Mouse (Mus musculus) limb, embryonic 15.5 days (tissue): Measurements from ENCODE around the gene Ccdc162. TPM values are rescaled to one million over a fixed set of nuclear protein-coding genes. Genes with fewer than 3 reads are reported as not detected.

Source experiments
- ATAC-seq: fragments of 200-750 bp; cut with Nextera tagmentation; 2 replicates; pipeline ENCODE4 v1.8.0; 2017; ENCODE audit warnings: low read depth, moderate TSS enrichment; ENCODE audit not compliant: insufficient number of reproducible peaks, low FRiP score, low TSS enrichment
- H3K27ac ChIP-seq: fragments of 300-500 bp; sonication (generic); 2 replicates; pipeline ENCODE4 v1.5.1; 2015; ENCODE audit warnings: moderate library complexity, mild to moderate bottlenecking, inconsistent platforms
- H3K27me3 ChIP-seq: fragments of 300-500 bp; sonication (generic); 2 replicates; pipeline ENCODE4 v1.6.1; 2015; ENCODE audit warnings: inconsistent platforms
- H3K36me3 ChIP-seq: fragments of 300-500 bp; sonication (generic); 2 replicates; pipeline ENCODE4 v1.6.1; 2015; ENCODE audit warnings: inconsistent platforms
- H3K4me1 ChIP-seq: fragments of 300-500 bp; sonication (generic); 2 replicates; pipeline ENCODE4 v1.6.1; 2015; ENCODE audit warnings: inconsistent platforms
- H3K4me2 ChIP-seq: fragments of 300-500 bp; sonication (generic); 2 replicates; pipeline ENCODE4 v1.6.1; 2015; ENCODE audit warnings: mild to moderate bottlenecking, inconsistent platforms
- H3K4me3 ChIP-seq: fragments of 300-500 bp; sonication (generic); 2 replicates; pipeline ENCODE4 v1.5.1; 2015; ENCODE audit warnings: mild to moderate bottlenecking, inconsistent platforms
- H3K9ac ChIP-seq: fragments of 300-500 bp; sonication (generic); 2 replicates; pipeline ENCODE4 v1.6.1; 2015; ENCODE audit warnings: inconsistent platforms
- H3K9me3 ChIP-seq: fragments of 300-500 bp; sonication (generic); 2 replicates; pipeline ENCODE4 v1.6.1; 2016; ENCODE audit warnings: inconsistent platforms
- WGBS: fragments of 180-500 bp; shearing (Covaris S2); methylation state at CpG from one replicate; pipeline ENCODE4 v1.1.7; 2015; 5-methylcytosine and 5-hydroxymethylcytosine counted together
- polyA plus RNA-seq: library from polyadenylated mRNA; unstranded; fragments of >200 nt; fragmentation: Nextera tagmentation; extraction: Ambion mirVana; gene quantifications from 2 replicates; pipeline ENCODE4 v1.2.1, GENCODE M21; 2015

The Ccdc162 gene
- polyA plus RNA-seq, 1 experiment from 2014 or later, result 1.3 TPM

DNA sequence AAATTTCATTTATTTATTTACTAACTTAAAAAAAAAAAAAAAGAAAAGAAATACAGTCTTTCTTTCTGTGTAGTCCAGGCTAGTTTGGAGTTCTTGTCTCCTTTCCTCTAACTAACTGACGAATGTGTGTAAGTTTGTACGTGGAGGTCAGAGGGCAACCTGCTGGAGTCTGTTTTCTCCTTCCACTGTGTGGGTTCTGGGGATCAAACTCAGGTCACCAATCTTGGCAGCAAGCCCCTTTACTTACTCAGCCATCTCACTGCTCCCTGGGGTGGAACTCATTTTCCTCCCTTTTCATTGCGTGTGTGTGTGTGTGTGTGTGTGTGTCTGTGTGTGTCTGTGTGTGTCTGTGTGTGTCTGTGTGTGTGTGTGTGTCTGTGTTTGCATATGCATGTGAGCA, 148.1 kb downstream of the Ccdc162 start:
- H3K4me2 ChIP-seq, result no peak overlapping the region
- no peaks in the 10 kb centered on the region for H3K9me3 ChIP-seq
- WGBS, result 38% methylated on average over 3 of the region's 3 CpGs
- no peak overlapping the region for H3K27ac ChIP-seq
- H3K4me1 ChIP-seq, result peaks cover 15% of the 10 kb centered on the region
- H3K4me3 ChIP-seq, result no peak overlapping the region
- no peak for ATAC-seq
- H3K36me3 ChIP-seq, result no peaks in the 10 kb centered on the region
- H3K9ac ChIP-seq, result no peak overlapping the region
- no peaks in the 10 kb centered on the region for H3K27me3 ChIP-seq

DNA sequence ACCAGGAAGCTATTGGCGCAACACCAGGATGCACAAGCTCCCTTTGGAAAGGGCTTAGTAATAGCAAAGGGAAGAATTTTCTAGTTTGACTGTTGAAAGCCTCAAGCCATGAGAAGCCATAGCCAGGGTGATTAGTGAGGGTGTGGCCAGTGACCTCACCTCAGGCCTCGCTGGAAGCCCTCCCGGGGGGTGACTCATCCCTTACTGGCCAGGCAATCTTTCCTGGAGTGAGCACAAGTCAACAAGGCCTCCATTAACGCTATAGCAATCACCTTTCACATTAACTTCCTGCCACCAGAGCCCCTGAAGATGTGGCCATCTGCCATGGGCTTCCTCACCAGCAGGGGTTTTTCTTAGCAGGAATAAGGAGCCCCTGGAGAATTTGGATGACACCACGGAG, 151.3 kb downstream of the Ccdc162 start:
- Histone ChIP-seq H3K4me2 (no peak overlapping the region), H3K9me3 (no peaks in the 10 kb centered on the region), H3K9ac (no peak overlapping the region), H3K4me1 (peaks cover 7% of the 10 kb centered on the region; the same call in 1 of the 2 replicates), H3K36me3 (no peaks in the 10 kb centered on the region), H3K4me3 (no peak overlapping the region), H3K27me3 (no peaks in the 10 kb centered on the region), H3K27ac (no peak overlapping the region)
- WGBS, result 34% methylated on average over 5 of the region's 5 CpGs
- no peak for ATAC-seq

DNA sequence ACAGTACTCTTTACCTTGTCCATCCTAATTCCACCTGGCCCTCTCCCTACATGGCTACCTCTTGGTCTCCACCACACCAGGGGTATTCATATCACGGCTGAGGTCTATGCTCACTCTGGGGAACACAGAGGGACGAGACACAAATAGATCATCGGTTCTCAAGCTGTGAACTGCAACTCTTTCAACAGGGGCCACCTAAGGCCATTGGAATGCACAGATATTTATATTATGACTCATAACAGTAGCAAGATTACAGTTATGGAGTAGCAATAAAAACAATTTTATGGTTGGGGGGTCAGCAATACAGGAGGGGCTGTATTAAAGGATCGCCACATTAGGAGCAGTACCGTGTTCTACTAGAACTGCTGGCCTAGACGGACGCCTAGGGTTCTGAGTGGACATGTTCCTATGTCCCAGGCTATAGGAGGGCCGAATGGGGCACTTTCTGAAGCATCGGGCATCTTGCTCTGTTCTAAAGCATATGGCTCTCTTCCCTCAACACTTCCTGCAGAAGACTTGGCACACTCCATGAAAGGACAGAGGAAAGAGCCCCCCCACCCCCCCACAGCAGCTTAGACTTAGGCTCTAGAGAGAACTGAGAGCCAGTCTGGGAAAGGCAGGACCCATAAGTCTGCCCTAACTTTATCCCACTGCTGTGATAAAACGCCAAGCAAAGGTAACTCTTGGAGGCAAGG, 154.6 kb downstream of the Ccdc162 start:
- H3K27ac ChIP-seq, result no peak overlapping the region
- no peaks in the 10 kb centered on the region for H3K9me3 ChIP-seq
- H3K4me3 ChIP-seq, result no peak overlapping the region
- H3K27me3 ChIP-seq, result no peaks in the 10 kb centered on the region
- H3K4me1 ChIP-seq, result peaks cover 7% of the 10 kb centered on the region; the same call in 1 of the 2 replicates
- no peaks in the 10 kb centered on the region for H3K36me3 ChIP-seq
- no peak overlapping the region for H3K9ac ChIP-seq
- 84% methylated on average over 10 of the region's 10 CpGs for WGBS
- ATAC-seq, result no peak
- no peak overlapping the region for H3K4me2 ChIP-seq

GRCm38 (mm10) chr10:41558401-41558800, 158.0 kb downstream of the Ccdc162 start:
- no peak for ATAC-seq
- H3K27ac ChIP-seq, result no peak overlapping the region
- WGBS, result 91% methylated on average over 1 of the region's 1 CpGs
- no peaks in the 10 kb centered on the region for H3K36me3 ChIP-seq
- no peaks in the 10 kb centered on the region for H3K9me3 ChIP-seq
- H3K4me2 ChIP-seq, result no peak overlapping the region
- no peak overlapping the region for H3K9ac ChIP-seq
- H3K27me3 ChIP-seq, result no peaks in the 10 kb centered on the region
- no peak overlapping the region for H3K4me3 ChIP-seq
- peaks cover 13% of the 10 kb centered on the region for H3K4me1 ChIP-seq

GRCm38 (mm10) chr10:41555081-41555480, 161.4 kb downstream of the Ccdc162 start:
- WGBS, result 72% methylated on average over 3 of the region's 3 CpGs
- H3K4me1 ChIP-seq, result peaks cover 34% of the 10 kb centered on the region
- H3K4me3 ChIP-seq, result no peak overlapping the region
- H3K36me3 ChIP-seq, result no peaks in the 10 kb centered on the region
- H3K27me3 ChIP-seq, result no peaks in the 10 kb centered on the region
- H3K27ac ChIP-seq, result no peak overlapping the region
- ATAC-seq, result no peak
- no peak overlapping the region for H3K9ac ChIP-seq
- no peak overlapping the region for H3K4me2 ChIP-seq
- H3K9me3 ChIP-seq, result no peaks in the 10 kb centered on the region

DNA sequence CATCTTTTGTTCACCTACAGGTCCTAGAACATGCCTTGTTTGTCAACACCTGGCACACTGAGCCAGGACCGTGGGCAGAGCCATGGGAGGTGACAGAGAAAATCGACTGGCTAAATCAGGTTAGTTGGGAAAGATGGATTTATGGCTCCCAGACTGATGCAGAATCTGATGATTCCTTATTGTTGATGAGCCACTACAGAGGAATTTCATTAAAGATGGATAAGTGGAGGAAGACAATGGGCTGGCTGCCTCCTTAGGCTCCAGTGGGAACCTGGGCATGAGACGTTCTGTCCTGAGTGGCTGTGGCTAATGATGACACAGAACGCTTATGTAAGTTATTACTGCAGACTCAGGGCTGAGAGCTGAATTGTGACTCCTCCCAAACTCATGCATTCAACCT, 162.7 kb downstream of the Ccdc162 start:
- Histone ChIP-seq H3K36me3 (no peaks in the 10 kb centered on the region), H3K4me3 (no peak overlapping the region), H3K27me3 (no peaks in the 10 kb centered on the region), H3K4me1 (peaks cover 34% of the 10 kb centered on the region), H3K27ac (peak overlapping the region; percentile 78), H3K9me3 (0 out of 2 replicates have a peak, but pooled peaks cover 4% of the 10 kb centered on the region), H3K9ac (no peak overlapping the region), H3K4me2 (no peak overlapping the region)
- no peak for ATAC-seq
- 56% methylated on average over 4 of the region's 4 CpGs for WGBS

DNA sequence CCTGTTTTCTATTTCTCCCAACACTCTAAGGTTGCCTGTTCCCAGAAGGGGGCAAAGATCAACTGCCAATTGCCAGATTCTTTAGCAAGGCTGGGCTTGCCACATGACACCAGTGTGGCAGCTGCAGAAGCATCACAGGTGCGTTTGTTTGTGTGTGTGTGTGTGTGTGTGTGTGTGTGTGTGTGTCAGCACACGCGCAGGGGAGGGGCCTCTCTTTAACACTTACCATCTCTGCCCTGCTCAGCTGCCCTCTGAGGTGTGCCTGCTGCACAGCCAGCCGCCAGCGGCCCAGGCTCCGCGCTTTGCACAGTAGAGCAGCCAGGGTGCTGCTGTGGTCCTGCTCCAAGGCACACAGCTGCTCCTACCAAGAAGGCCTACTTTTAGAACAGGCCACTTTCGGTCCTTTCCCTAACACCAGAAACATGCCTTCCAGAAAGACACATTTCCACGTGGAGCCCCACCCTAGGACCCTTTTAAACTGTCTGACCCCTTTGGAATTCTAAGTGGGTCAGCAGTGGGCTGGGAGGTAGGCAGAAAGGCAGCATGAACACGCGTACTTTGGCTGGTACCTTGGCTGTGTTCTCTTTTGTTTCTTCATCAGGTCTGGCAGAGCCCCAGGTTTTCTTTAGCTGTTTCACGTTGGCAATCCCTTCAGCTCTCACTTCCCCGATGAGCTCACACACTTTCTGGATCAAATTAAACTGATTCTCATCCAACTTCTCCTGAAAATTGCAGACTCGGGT, 163.4 kb downstream of the Ccdc162 start:
- Histone ChIP-seq H3K27ac (peak overlapping the region; percentile 78), H3K4me3 (no peak overlapping the region), H3K4me1 (peaks cover 34% of the 10 kb centered on the region), H3K9ac (no peak overlapping the region), H3K36me3 (no peaks in the 10 kb centered on the region), H3K27me3 (no peaks in the 10 kb centered on the region), H3K4me2 (no peak overlapping the region), H3K9me3 (0 out of 2 replicates have a peak, but pooled peaks cover 4% of the 10 kb centered on the region)
- peak; percentile 71; the same call in 1 of the 2 replicates for ATAC-seq
- 23% methylated on average over 14 of the region's 14 CpGs for WGBS

DNA sequence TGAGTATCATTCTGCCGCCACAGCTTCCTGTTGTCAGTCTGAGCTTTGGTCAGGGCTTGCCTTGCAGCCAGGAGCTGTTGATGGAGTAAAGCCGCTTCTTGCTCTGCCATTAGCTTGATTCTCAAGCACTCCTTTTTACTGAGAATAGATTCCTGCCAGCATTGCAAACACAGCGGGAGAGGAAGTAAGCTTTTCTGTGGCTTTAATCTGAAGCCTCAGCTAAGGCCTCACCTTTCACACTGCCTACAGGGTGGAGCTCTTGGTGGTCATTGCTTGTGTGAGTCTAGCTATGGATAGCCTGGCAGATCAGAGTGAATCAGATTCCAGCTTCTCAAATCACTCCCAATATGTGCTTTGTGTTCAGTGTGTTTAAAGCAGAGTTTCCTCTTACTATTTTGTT, 164.1 kb downstream of the Ccdc162 start:
- Histone ChIP-seq H3K27me3 (no peaks in the 10 kb centered on the region), H3K4me1 (peaks cover 34% of the 10 kb centered on the region), H3K4me2 (no peak overlapping the region), H3K36me3 (no peaks in the 10 kb centered on the region), H3K9ac (no peak overlapping the region), H3K9me3 (0 out of 2 replicates have a peak, but pooled peaks cover 4% of the 10 kb centered on the region), H3K4me3 (no peak overlapping the region), H3K27ac (peak overlapping the region; percentile 43; the same call in 1 of the 2 replicates)
- no peak for ATAC-seq
- WGBS, result 38% methylated on average over 3 of the region's 3 CpGs

- H3K9ac ChIP-seq, result no peak overlapping the region
- peaks cover 37% of the 10 kb centered on the region for H3K4me1 ChIP-seq
- 0 out of 2 replicates have a peak, but pooled peaks cover 4% of the 10 kb centered on the region for H3K9me3 ChIP-seq
- H3K27ac ChIP-seq, result no peak overlapping the region
- WGBS, result 57% methylated on average over 7 of the region's 7 CpGs
- no peaks in the 10 kb centered on the region for H3K36me3 ChIP-seq
- no peak for ATAC-seq
- no peak overlapping the region for H3K4me2 ChIP-seq
- no peak overlapping the region for H3K4me3 ChIP-seq
- no peaks in the 10 kb centered on the region for H3K27me3 ChIP-seq
These were observed 165.7 kb downstream of the Ccdc162 start for GRCm38 (mm10) chr10:41550711-41551110.

GRCm38 (mm10) chr10:41546396-41547165, 169.9 kb downstream of the Ccdc162 start:
- no peak overlapping the region for H3K4me2 ChIP-seq
- 0 out of 2 replicates have a peak, but pooled peaks cover 4% of the 10 kb centered on the region for H3K9me3 ChIP-seq
- H3K36me3 ChIP-seq, result no peaks in the 10 kb centered on the region
- H3K4me3 ChIP-seq, result no peak overlapping the region
- 47% methylated on average over 13 of the region's 13 CpGs for WGBS
- peaks cover 18% of the 10 kb centered on the region for H3K4me1 ChIP-seq
- no peaks in the 10 kb centered on the region for H3K27me3 ChIP-seq
- H3K9ac ChIP-seq, result no peak overlapping the region
- no peak overlapping the region for H3K27ac ChIP-seq
- no peak for ATAC-seq

DNA sequence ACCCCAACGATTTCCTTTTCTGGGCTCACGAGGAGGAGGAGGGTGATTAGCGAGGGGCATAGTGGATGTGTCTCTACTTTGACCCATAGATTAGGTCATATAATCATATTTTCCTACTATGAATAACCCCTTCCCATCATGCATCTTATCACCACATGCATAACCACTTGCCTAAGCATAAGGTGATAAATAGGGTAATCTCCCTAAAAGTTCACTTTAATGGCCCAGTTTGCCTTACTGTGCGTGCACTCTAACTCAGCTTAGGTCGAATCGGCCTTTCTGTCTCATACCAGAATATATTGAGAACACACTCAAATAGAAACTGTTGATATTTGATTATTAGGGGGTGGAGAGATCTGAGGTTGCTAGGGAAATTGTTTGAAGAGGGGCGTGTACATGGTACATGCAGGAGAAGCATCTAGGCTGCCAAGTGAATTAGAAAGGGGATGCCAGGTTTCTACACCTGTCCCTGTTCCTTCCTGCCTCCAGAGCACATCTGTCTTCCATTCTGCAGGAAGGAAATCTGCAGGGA, 171.1 kb downstream of the Ccdc162 start:
- Histone ChIP-seq H3K27ac (no peak overlapping the region), H3K9me3 (0 out of 2 replicates have a peak, but pooled peaks cover 4% of the 10 kb centered on the region), H3K36me3 (no peaks in the 10 kb centered on the region), H3K4me3 (no peak overlapping the region), H3K27me3 (no peaks in the 10 kb centered on the region), H3K4me2 (no peak overlapping the region), H3K9ac (no peak overlapping the region), H3K4me1 (peaks cover 11% of the 10 kb centered on the region)
- 59% methylated on average over 7 of the region's 7 CpGs for WGBS
- no peak for ATAC-seq
